Mouse (Mus musculus) small intestine, adult 2 months (tissue): ENCODE data around the gene Mthfd1l. TPM values are rescaled to one million over a fixed set of nuclear protein-coding genes. Genes with fewer than 3 reads are reported as not detected.
A peak's percentile ranks its signal among the peaks of the same experiment; 100 is the strongest.

ENCODE experiments used
- H3K27ac ChIP-seq: fragments of 200-500 bp; 2 replicates; pipeline ENCODE4 v1.5.1; 2012; ENCODE audit warnings: low read depth, low read length, control low read depth, inconsistent platforms; ENCODE audit not compliant: insufficient read depth
- H3K27me3 ChIP-seq: fragments of 200-500 bp; 2 replicates; pipeline ENCODE4 v1.6.1; 2012; ENCODE audit warnings: mild to moderate bottlenecking, moderate library complexity, low read length, inconsistent platforms; ENCODE audit not compliant: control insufficient read depth, insufficient read depth
- H3K36me3 ChIP-seq: fragments of 200-500 bp; 2 replicates; pipeline ENCODE4 v1.6.1; 2012; ENCODE audit warnings: mild to moderate bottlenecking, low read length, control low read depth, inconsistent platforms; ENCODE audit not compliant: control insufficient read depth, insufficient read depth
- H3K4me1 ChIP-seq: fragments of 200-500 bp; 2 replicates; pipeline ENCODE4 v1.6.1; 2012; ENCODE audit warnings: low read length, inconsistent platforms, mixed read lengths; ENCODE audit not compliant: control insufficient read depth, insufficient read depth, insufficient read length
- H3K4me3 ChIP-seq: fragments of 200-500 bp; 2 replicates; pipeline ENCODE4 v1.5.1; 2012; ENCODE audit warnings: low read depth, mild to moderate bottlenecking, control low read depth, inconsistent platforms, low read length, moderate library complexity
- CTCF ChIP-seq: fragments of 200-500 bp; IDR thresholded peaks from 2 replicates; pipeline ENCODE4 v1.5.1; 2012; ENCODE audit warnings: low read depth, mild to moderate bottlenecking, control low read depth, inconsistent platforms, low read length, moderate library complexity, mixed read lengths; ENCODE audit not compliant: insufficient replicate concordance, insufficient read length; ENCODE audit errors: extremely low read depth
- POLR2A ChIP-seq: fragments of 200-500 bp; IDR thresholded peaks from 2 replicates; pipeline ENCODE4 v1.6.1; 2012; ENCODE audit warnings: low read depth, mild to moderate bottlenecking, control low read depth, inconsistent platforms, low read length, moderate library complexity
- WGBS: fragments of 180-500 bp; shearing (Covaris S2); methylation state at CpG from one replicate; pipeline ENCODE4 v1.1.7; 2018; 5-methylcytosine and 5-hydroxymethylcytosine counted together
- polyA plus RNA-seq: library from polyadenylated mRNA; depleted of rRNA; stranded (reverse); fragments of >200 nt; gene quantifications from 2 replicates; pipeline ENCODE4 v1.2.3, GENCODE M21; 2012; rRNA removed

Gene Mthfd1l
- polyA plus RNA-seq: 0.81 and 1.3 TPM in 2 replicates

GRCm38 (mm10) chr10:3972981-3973588 lies at the start of gene Mthfd1l:
Gene Mthfd1l (plus strand): TSS chr10:3973118.
- Histone ChIP-seq H3K27ac (peak within 1 kb of the TSS; percentile 82), H3K4me3 (peak within 1 kb of the TSS; percentile 91), H3K4me1 (peaks cover 3% of the 10 kb centered on the region), H3K36me3 (no peaks in the 10 kb centered on the region), H3K27me3 (no peaks in the 10 kb centered on the region)
- TF ChIP-seq POLR2A (no peak), CTCF (peak; percentile 78; the same call in 1 of the 2 replicates)
- under 1% methylated on average over 40 of the region's 40 CpGs for WGBS

- Histone ChIP-seq H3K27me3 (no peaks in the 10 kb centered on the region), H3K27ac (no peak overlapping the region), H3K4me3 (no peak overlapping the region), H3K4me1 (no peaks in the 10 kb centered on the region), H3K36me3 (no peaks in the 10 kb centered on the region)
- no peak for TF ChIP-seq POLR2A
- no peak for TF ChIP-seq CTCF
- 84% methylated on average over 4 of the region's 4 CpGs for WGBS
Observed at GRCm38 (mm10) chr10:3928008-3928545, 44.8 kb upstream of the Mthfd1l start.

GRCm38 (mm10) chr10:3931831-3932230 lies 41.1 kb upstream of the Mthfd1l start:
- no peaks in the 10 kb centered on the region for H3K36me3 ChIP-seq
- no peaks in the 10 kb centered on the region for H3K27me3 ChIP-seq
- no peak overlapping the region for H3K27ac ChIP-seq
- H3K4me3 ChIP-seq: no peak overlapping the region
- TF ChIP-seq POLR2A: no peak
- TF ChIP-seq CTCF: no peak
- no peaks in the 10 kb centered on the region for H3K4me1 ChIP-seq

GRCm38 (mm10) chr10:3933311-3933940 lies 39.5 kb upstream of the Mthfd1l start:
- WGBS: 83% methylated on average over 12 of the region's 12 CpGs
- Histone ChIP-seq H3K36me3 (no peaks in the 10 kb centered on the region), H3K4me1 (no peaks in the 10 kb centered on the region), H3K27me3 (no peaks in the 10 kb centered on the region), H3K4me3 (no peak overlapping the region), H3K27ac (no peak overlapping the region)
- no peak for TF ChIP-seq POLR2A
- no peak for TF ChIP-seq CTCF

GRCm38 (mm10) chr10:3936864-3937263 lies 36.1 kb upstream of the Mthfd1l start:
- Histone ChIP-seq H3K4me3 (no peak overlapping the region), H3K4me1 (no peaks in the 10 kb centered on the region; the same call in 1 of the 2 replicates), H3K36me3 (no peaks in the 10 kb centered on the region), H3K27me3 (no peaks in the 10 kb centered on the region), H3K27ac (no peak overlapping the region)
- TF ChIP-seq POLR2A: no peak
- no peak for TF ChIP-seq CTCF

GRCm38 (mm10) chr10:3939895-3940595 lies 32.9 kb upstream of the Mthfd1l start:
- Histone ChIP-seq H3K27ac (no peak overlapping the region), H3K27me3 (no peaks in the 10 kb centered on the region), H3K36me3 (no peaks in the 10 kb centered on the region), H3K4me1 (no peaks in the 10 kb centered on the region; the same call in 1 of the 2 replicates), H3K4me3 (no peak overlapping the region)
- no peak for TF ChIP-seq CTCF
- no peak for TF ChIP-seq POLR2A
- 90% methylated on average over 11 of the region's 11 CpGs for WGBS

- no peak overlapping the region for H3K4me3 ChIP-seq
- 91% methylated on average over 6 of the region's 6 CpGs for WGBS
Observed at GRCm38 (mm10) chr10:3940596-3940975, 32.3 kb upstream of the Mthfd1l start.

More at GRCm38 (mm10) chr10:3940596-3940975, 32.3 kb upstream of the Mthfd1l start:
- no peak overlapping the region for H3K27ac ChIP-seq
- TF ChIP-seq POLR2A (no peak), CTCF (no peak)
- H3K4me1 ChIP-seq: no peaks in the 10 kb centered on the region; the same call in 1 of the 2 replicates
- H3K27me3 ChIP-seq: no peaks in the 10 kb centered on the region
- no peaks in the 10 kb centered on the region for H3K36me3 ChIP-seq
